In genomic region chr6:4813206-4813605, GRCm38 (mm10) we compare ENCODE assay signal across 19 mouse cellular contexts.
DNase-seq lines count a peak whose midpoint lies in the region; ATAC-seq and TF ChIP-seq lines count a peak whose summit lies in the region.
"Had no signal": no experiment of that assay in that cellular context is flagged by ENCODE, and none has a peak within 500 bp of the region (broad histone marks: within the 10 kb centered on the region; RNA-seq: fewer than 3 reads in every experiment).

No protein-coding gene starts in this region.

- no peaks in the 10 kb centered on the region for H3K4me1 ChIP-seq in hindbrain, postnatal 0 days (ENCODE audit: insufficient read depth, low read length)
- no peaks in the 10 kb centered on the region for H3K4me1 ChIP-seq in hindbrain, embryonic 12.5 days
- 0 out of 2 replicates have a peak, but pooled peaks cover 8% of the 10 kb centered on the region for H3K4me1 ChIP-seq in embryonic facial prominence, embryonic 15.5 days
- 0 out of 2 replicates have a peak, but pooled peaks cover 3% of the 10 kb centered on the region for H3K4me1 ChIP-seq in forebrain, embryonic 10.5 days
- H3K4me1 ChIP-seq: intestine, embryonic 15.5 days; liver, embryonic 15.5 days had no signal

- no peaks in the 10 kb centered on the region for H3K36me3 ChIP-seq in hindbrain, postnatal 0 days (ENCODE audit: insufficient read depth, low read length)
- no peaks in the 10 kb centered on the region for H3K36me3 ChIP-seq in hindbrain, embryonic 12.5 days
- H3K36me3 ChIP-seq in embryonic facial prominence, embryonic 15.5 days = no peaks in the 10 kb centered on the region
- H3K36me3 ChIP-seq in forebrain, embryonic 10.5 days (replicated peaks) = no peaks in the 10 kb centered on the region
- H3K36me3 ChIP-seq: heart, embryonic 15.5 days; intestine, embryonic 15.5 days; liver, embryonic 15.5 days had no signal

- H3K27ac ChIP-seq in hindbrain, postnatal 0 days = no peak overlapping the region
- H3K27ac ChIP-seq in hindbrain, embryonic 12.5 days = no peak overlapping the region
- H3K27ac ChIP-seq in embryonic facial prominence, embryonic 15.5 days (replicated peaks) = no peak overlapping the region
- H3K27ac ChIP-seq in forebrain, embryonic 10.5 days = no peak overlapping the region
- H3K27ac ChIP-seq: gastrocnemius, adult 2 months; heart, embryonic 15.5 days; intestine, embryonic 15.5 days; liver, embryonic 15.5 days had no signal

- peak; percentile 6 for DNase-seq in hindbrain, postnatal 0 days (ENCODE audit: low spot score)
- DNase-seq in 3T3-L1 (ENCODE audit: low read depth, low spot score) = peak; percentile 80
- peak; percentile 9 for DNase-seq in brain, embryonic 14.5 days (ENCODE audit: low read depth)
- DNase-seq in forebrain, embryonic 10.5 days (ENCODE audit: extremely low spot score, low spot score) = no peak
- no peak for DNase-seq in retina, postnatal 1 day
- DNase-seq in frontal cortex, postnatal 10 days (ENCODE audit: low spot score in 2 of 2) = no peak
- DNase-seq: adrenal gland, adult 8-10 months; cerebellum, postnatal 25 days; gastrocnemius, adult 2 months; kidney, postnatal 14 days; spleen, adult 18-20 months had no signal

- no peak for TF ChIP-seq CTCF in hindbrain, postnatal 0 days (IDR thresholded peaks at IDR 0.05; ENCODE audit: low read depth)
- no peak for TF ChIP-seq CTCF in brain, embryonic 14.5 days (IDR thresholded peaks at IDR 0.05; ENCODE audit: borderline replicate concordance, extremely low read depth, insufficient read depth, insufficient read length)

- ATAC-seq in hindbrain, postnatal 0 days = no peak
- ATAC-seq in hindbrain, embryonic 12.5 days (ENCODE audit: low FRiP score) = no peak
- ATAC-seq in embryonic facial prominence, embryonic 15.5 days (ENCODE audit: insufficient number of reproducible peaks, low FRiP score, low TSS enrichment, low read depth) = peak; percentile 73
- ATAC-seq: intestine, embryonic 15.5 days; Patski had no signal

- no peaks in the 10 kb centered on the region for H3K27me3 ChIP-seq in hindbrain, postnatal 0 days (ENCODE audit: insufficient read depth, low read length)
- no peaks in the 10 kb centered on the region for H3K27me3 ChIP-seq in hindbrain, embryonic 12.5 days
- no peaks in the 10 kb centered on the region for H3K27me3 ChIP-seq in embryonic facial prominence, embryonic 15.5 days
- H3K27me3 ChIP-seq in forebrain, embryonic 10.5 days (ENCODE audit: poor library complexity, severe bottlenecking) = no peaks in the 10 kb centered on the region
- H3K27me3 ChIP-seq: CH12.LX; heart, embryonic 15.5 days; intestine, embryonic 15.5 days; liver, embryonic 15.5 days had no signal

- no peak overlapping the region for H3K4me3 ChIP-seq in hindbrain, postnatal 0 days (ENCODE audit: low read length)
- H3K4me3 ChIP-seq in hindbrain, embryonic 12.5 days = no peak overlapping the region
- H3K4me3 ChIP-seq in embryonic facial prominence, embryonic 15.5 days (replicated peaks) = no peak overlapping the region
- H3K4me3 ChIP-seq in forebrain, embryonic 10.5 days = no peak overlapping the region
- H3K4me3 ChIP-seq: gastrocnemius, adult 2 months; heart, embryonic 15.5 days; intestine, embryonic 15.5 days; liver, embryonic 15.5 days; myocyte had no signal

- H3K9ac ChIP-seq in hindbrain, postnatal 0 days (replicated peaks; ENCODE audit: low read length) = no peak overlapping the region
- no peak overlapping the region for H3K9ac ChIP-seq in hindbrain, embryonic 12.5 days
- H3K9ac ChIP-seq in embryonic facial prominence, embryonic 15.5 days = no peak overlapping the region
- H3K9ac ChIP-seq: heart, embryonic 15.5 days; intestine, embryonic 15.5 days; liver, embryonic 15.5 days had no signal

- no peaks in the 10 kb centered on the region for H3K9me3 ChIP-seq in hindbrain, postnatal 0 days (ENCODE audit: low read length)
- H3K9me3 ChIP-seq in hindbrain, embryonic 12.5 days (replicated peaks) = no peaks in the 10 kb centered on the region
- no peaks in the 10 kb centered on the region for H3K9me3 ChIP-seq in embryonic facial prominence, embryonic 15.5 days (replicated peaks)
- no peaks in the 10 kb centered on the region for H3K9me3 ChIP-seq in forebrain, embryonic 10.5 days
- H3K9me3 ChIP-seq: heart, embryonic 15.5 days; intestine, embryonic 15.5 days; liver, embryonic 15.5 days had no signal

- H3K4me2 ChIP-seq in hindbrain, postnatal 0 days (ENCODE audit: low read depth, low read length) = no peak overlapping the region
- no peak overlapping the region for H3K4me2 ChIP-seq in hindbrain, embryonic 12.5 days (replicated peaks)
- H3K4me2 ChIP-seq in embryonic facial prominence, embryonic 15.5 days (replicated peaks) = no peak overlapping the region
- H3K4me2 ChIP-seq: heart, embryonic 15.5 days; intestine, embryonic 15.5 days; liver, embryonic 15.5 days had no signal

- 64% methylated on average over 3 of the region's 3 CpGs for WGBS in hindbrain, postnatal 0 days
- WGBS in hindbrain, embryonic 12.5 days = 53% methylated on average over 3 of the region's 3 CpGs
- WGBS in embryonic facial prominence, embryonic 15.5 days = 25% methylated on average over 3 of the region's 3 CpGs
- 55% methylated on average over 3 of the region's 3 CpGs for WGBS in forebrain, embryonic 10.5 days

- no peak for TF ChIP-seq POLR2A in brain, embryonic 14.5 days (IDR thresholded peaks at IDR 0.05; ENCODE audit: borderline replicate concordance, extremely low read depth, insufficient read depth, insufficient read length, poor library complexity, severe bottlenecking)

Comparison
In these comparisons a context has a peak if more than half of its experiments do, and no peak if none do; other contexts are left out.
1. DNase-seq: peak in hindbrain, postnatal 0 days (single experiment), 3T3-L1 (single experiment) and brain, embryonic 14.5 days (single experiment); none in forebrain, embryonic 10.5 days (single experiment), retina, postnatal 1 day (single experiment) and frontal cortex, postnatal 10 days (0 of 2).